Mouse (Mus musculus): ENCODE data around the gene Mfsd6l.

The Mfsd6l gene

DNA sequence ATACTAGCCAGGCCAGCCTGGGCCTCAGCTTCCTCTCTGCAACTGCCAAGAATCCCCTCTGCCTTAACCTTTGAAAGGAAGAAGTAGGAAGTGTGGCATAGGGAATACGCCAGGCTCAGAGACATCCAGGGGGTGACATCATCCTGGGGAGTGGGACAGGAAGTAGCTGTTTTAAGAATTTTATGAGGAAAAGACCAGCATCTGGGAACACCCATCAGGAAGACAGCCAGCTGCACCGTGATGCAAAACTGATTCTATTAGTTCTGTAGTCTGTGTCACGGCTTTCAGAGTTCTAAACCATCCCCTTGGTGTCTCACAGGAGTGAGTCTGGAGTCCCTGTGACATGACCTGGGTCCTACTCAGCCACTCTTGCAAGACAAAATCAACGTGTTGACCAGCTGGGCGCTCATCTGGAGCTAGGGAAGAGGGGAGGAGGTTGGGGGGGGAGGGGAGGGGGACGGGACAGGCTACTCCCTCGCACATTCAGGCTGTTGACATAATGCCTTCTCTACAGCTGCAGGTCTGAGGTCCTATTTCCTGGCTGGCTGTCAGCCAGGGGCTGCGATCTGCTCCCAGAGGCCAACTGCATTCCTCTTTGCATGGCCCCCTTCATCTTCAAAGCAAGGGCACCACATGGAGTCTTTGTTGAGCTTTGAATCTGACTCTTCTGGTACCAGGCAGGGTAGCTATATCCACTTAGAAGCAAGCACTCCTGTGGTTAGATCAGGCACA lies 46.4 kb downstream of the Mfsd6l start:
- no peak for DNase-seq (ENCODE audit: low read depth, low spot score)

DNA sequence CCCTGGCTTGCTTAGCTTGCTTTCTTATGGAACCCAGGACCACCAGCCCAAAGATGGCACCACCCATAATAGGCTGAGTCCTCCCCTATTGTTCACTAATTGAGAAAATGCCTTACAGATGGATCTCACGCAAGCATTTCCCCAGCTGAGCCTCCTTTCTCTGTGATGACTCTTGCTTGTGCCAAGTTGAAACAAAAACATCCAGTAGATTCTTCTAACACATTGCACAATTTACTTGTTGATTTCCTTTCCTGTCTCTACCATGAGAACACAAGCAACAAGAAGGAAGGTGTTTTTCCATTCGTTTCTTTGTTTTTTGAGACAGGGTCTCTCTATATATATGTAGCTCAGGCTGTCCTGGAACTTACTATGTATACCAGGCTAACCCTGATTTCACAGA lies 51.1 kb downstream of the Mfsd6l start:
- DNase-seq (ENCODE audit: low read depth, low spot score) = no peak
